Mouse (Mus musculus) spleen, adult 2 months (tissue): ENCODE results near the gene Aldh1l1.

Source experiments
- CTCF ChIP-seq: fragments of 200-500 bp; IDR thresholded peaks from 2 replicates; pipeline ENCODE4 v1.5.1; 2011; ENCODE audit warnings: mild to moderate bottlenecking, inconsistent platforms; ENCODE audit not compliant: insufficient read depth, insufficient read length, insufficient replicate concordance; ENCODE audit errors: extremely low read depth
- POLR2A ChIP-seq: fragments of 200-500 bp; IDR thresholded peaks from 2 replicates; pipeline ENCODE4 v1.6.1; 2011; ENCODE audit warnings: low read depth, low read length, inconsistent platforms

GRCm38 (mm10) chr6:90453751-90454150, 32.5 kb upstream of the Aldh1l1 start:
- TF ChIP-seq POLR2A (no peak), CTCF (no peak)
